Comparison of ENCODE assay signal across 8 mouse cellular contexts in the genomic region with DNA sequence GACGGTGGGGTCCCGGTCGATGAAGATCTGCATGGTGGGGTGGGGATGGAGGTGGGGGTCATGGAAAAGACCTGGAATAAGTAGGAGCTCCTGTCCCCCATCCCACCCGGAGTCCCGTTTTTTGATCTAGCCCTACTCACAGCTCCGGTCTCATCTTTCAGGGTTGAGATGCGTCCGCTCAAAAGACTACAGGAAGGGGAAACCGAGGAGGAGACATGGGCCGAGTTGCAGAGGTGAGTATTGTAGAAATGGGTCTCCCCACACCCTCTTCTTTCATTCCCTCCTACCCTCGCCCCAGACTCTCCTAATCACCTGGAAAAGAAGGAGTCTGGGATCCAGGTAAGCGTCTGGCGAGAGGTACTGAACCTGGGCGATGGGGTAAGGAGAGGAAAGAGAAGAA. TPM values are rescaled to one million over a fixed set of nuclear protein-coding genes. Genes with fewer than 3 reads are reported as not detected.
DNase-seq lines count a peak whose midpoint lies in the region; ATAC-seq and TF ChIP-seq lines count a peak whose summit lies in the region.

No protein-coding gene starts in this region.

- peak overlapping the region; percentile 52 for H3K9ac ChIP-seq in lung, embryonic 15.5 days
- peak overlapping the region; percentile 66 for H3K9ac ChIP-seq in neural tube, embryonic 15.5 days (replicated peaks)

- H3K27ac ChIP-seq in lung, embryonic 15.5 days = 0 out of 2 replicates have a peak overlapping the region, but pooled peaks have one; percentile 48
- H3K27ac ChIP-seq in embryonic fibroblast, embryonic 13.5 days (ENCODE audit: insufficient read depth, low read length) = 0 out of 2 replicates have a peak overlapping the region, but pooled peaks have one; percentile 36
- H3K27ac ChIP-seq in limb, embryonic 10.5 days = peak overlapping the region; percentile 72
- H3K27ac ChIP-seq in neural tube, embryonic 15.5 days (replicated peaks) = peak overlapping the region; percentile 64

- no peaks in the 10 kb centered on the region for H3K27me3 ChIP-seq in lung, embryonic 15.5 days
- peaks cover 42% of the 10 kb centered on the region for H3K27me3 ChIP-seq in limb, embryonic 10.5 days (ENCODE audit: low read depth, poor library complexity, severe bottlenecking)
- peaks cover 35% of the 10 kb centered on the region for H3K27me3 ChIP-seq in neural tube, embryonic 15.5 days (replicated peaks)

- H3K9me3 ChIP-seq in lung, embryonic 15.5 days = no peaks in the 10 kb centered on the region
- H3K9me3 ChIP-seq in limb, embryonic 10.5 days (replicated peaks) = no peaks in the 10 kb centered on the region
- H3K9me3 ChIP-seq in neural tube, embryonic 15.5 days (replicated peaks) = no peaks in the 10 kb centered on the region

- H3K4me2 ChIP-seq in lung, embryonic 15.5 days = peak overlapping the region; percentile 81
- H3K4me2 ChIP-seq in neural tube, embryonic 15.5 days = peak overlapping the region; percentile 80

- ATAC-seq in lung, embryonic 15.5 days (ENCODE audit: borderline replicate concordance, extremely low read depth, low FRiP score, low TSS enrichment) = no peak
- peak; percentile 9; the same call in 1 of the 2 replicates for ATAC-seq in neural tube, embryonic 15.5 days (ENCODE audit: low FRiP score)

- peaks cover 13% of the 10 kb centered on the region; the same call in 1 of the 2 replicates for H3K36me3 ChIP-seq in lung, embryonic 15.5 days
- H3K36me3 ChIP-seq in limb, embryonic 10.5 days = peaks cover 16% of the 10 kb centered on the region
- H3K36me3 ChIP-seq in neural tube, embryonic 15.5 days = peaks cover 6% of the 10 kb centered on the region

- peak overlapping the region; percentile 78 for H3K4me3 ChIP-seq in lung, embryonic 15.5 days
- H3K4me3 ChIP-seq in embryonic fibroblast, embryonic 13.5 days (ENCODE audit: insufficient read depth, low read length) = peak overlapping the region; percentile 91
- peak overlapping the region; percentile 67 for H3K4me3 ChIP-seq in limb, embryonic 10.5 days
- peak overlapping the region; percentile 75 for H3K4me3 ChIP-seq in neural tube, embryonic 15.5 days (replicated peaks)

- no peak for DNase-seq in lung, adult 18-20 months
- peak; percentile 38 for DNase-seq in limb, embryonic 10.5 days (ENCODE audit: low spot score)
- DNase-seq in urinary bladder, postnatal 14 days (ENCODE audit: low spot score) = no peak
- DNase-seq in Muller cell, postnatal 12 days (ENCODE audit: inconsistent ontology term) = no peak
- no peak for DNase-seq in left cerebral cortex, adult 9 months (ENCODE audit: low spot score in 2 of 2)

- 5% methylated on average over 14 of the region's 14 CpGs for WGBS in lung, embryonic 15.5 days
- 7% methylated on average over 14 of the region's 14 CpGs for WGBS in limb, embryonic 10.5 days
- 6% methylated on average over 14 of the region's 14 CpGs for WGBS in neural tube, embryonic 15.5 days

- no peak; the same call in 1 of the 2 replicates for TF ChIP-seq POLR2A in embryonic fibroblast, embryonic 13.5 days (IDR thresholded peaks at IDR 0.05; ENCODE audit: low read depth, low read length)

- peaks cover 30% of the 10 kb centered on the region for H3K4me1 ChIP-seq in lung, embryonic 15.5 days
- no peaks in the 10 kb centered on the region for H3K4me1 ChIP-seq in embryonic fibroblast, embryonic 13.5 days (ENCODE audit: control insufficient read depth, insufficient read depth, low read length)
- peaks cover 30% of the 10 kb centered on the region for H3K4me1 ChIP-seq in limb, embryonic 10.5 days
- peaks cover 28% of the 10 kb centered on the region for H3K4me1 ChIP-seq in neural tube, embryonic 15.5 days

- no peak for TF ChIP-seq CTCF in embryonic fibroblast, embryonic 13.5 days (IDR thresholded peaks at IDR 0.05; ENCODE audit: borderline replicate concordance, insufficient read depth, low read length)

RNA-seq across cellular contexts. Expression of gene Shkbp1, which starts 0.6 kb away (rescaled TPM):
- 48.3 and 51.4 TPM in 2 replicates for polyA plus RNA-seq in lung, embryonic 15.5 days (2015; fragmentation: Nextera tagmentation; extraction: Ambion mirVana)
- polyA plus RNA-seq in embryonic fibroblast, embryonic 13.5 days (2011; ENCODE audit: insufficient read length, low read depth, missing spikeins) = 35.9 and 41.2 TPM in 2 replicates
- polyA plus RNA-seq in limb, embryonic 10.5 days (2016; fragmentation: Nextera tagmentation; extraction: Ambion mirVana) = 46.1 and 61.2 TPM in 2 replicates
- 28.9 and 33.4 TPM in 2 replicates for polyA plus RNA-seq in neural tube, embryonic 15.5 days (2015; fragmentation: Nextera tagmentation; extraction: Ambion mirVana)

RNA-seq across cellular contexts. Expression of gene Gm20479, which starts 2.0 kb away (rescaled TPM):
- polyA plus RNA-seq in lung, embryonic 15.5 days (2015; fragmentation: Nextera tagmentation; extraction: Ambion mirVana) = 0.79 and 1.3 TPM in 2 replicates
- polyA plus RNA-seq in embryonic fibroblast, embryonic 13.5 days (2011; ENCODE audit: insufficient read length, low read depth, missing spikeins) = 6.2 TPM in 1 of 2 replicates, not detected in the other
- not detected in 2 replicates for polyA plus RNA-seq in limb, embryonic 10.5 days (2016; fragmentation: Nextera tagmentation; extraction: Ambion mirVana)
- polyA plus RNA-seq in neural tube, embryonic 15.5 days (2015; fragmentation: Nextera tagmentation; extraction: Ambion mirVana) = not detected in 2 replicates

RNA-seq across cellular contexts. Expression of gene Ltbp4, which starts 17.8 kb away (rescaled TPM):
- 96.2 and 102 TPM in 2 replicates for polyA plus RNA-seq in lung, embryonic 15.5 days (2015; fragmentation: Nextera tagmentation; extraction: Ambion mirVana)
- 46.5 and 50.6 TPM in 2 replicates for polyA plus RNA-seq in embryonic fibroblast, embryonic 13.5 days (2011; ENCODE audit: insufficient read length, low read depth, missing spikeins)
- 6.7 and 10.6 TPM in 2 replicates for polyA plus RNA-seq in limb, embryonic 10.5 days (2016; fragmentation: Nextera tagmentation; extraction: Ambion mirVana)
- polyA plus RNA-seq in neural tube, embryonic 15.5 days (2015; fragmentation: Nextera tagmentation; extraction: Ambion mirVana) = 10.7 and 17.8 TPM in 2 replicates
